Mouse (Mus musculus) bone marrow macrophage, adult 2 months (primary cell): Measurements from ENCODE around the gene Pou2af1. TPM values are rescaled to one million over a fixed set of nuclear protein-coding genes. Genes with fewer than 3 reads are reported as not detected.

Source experiments
- H3K27ac ChIP-seq: 2 replicates; pipeline ENCODE4 v1.5.1; 2012; ENCODE audit warnings: low read depth, low read length; ENCODE audit not compliant: insufficient read depth
- H3K4me1 ChIP-seq: 2 replicates; pipeline ENCODE4 v1.6.1; 2012; ENCODE audit warnings: low read length; ENCODE audit not compliant: control insufficient read depth, insufficient read depth
- H3K4me3 ChIP-seq: 2 replicates; pipeline ENCODE4 v1.5.1; 2012; ENCODE audit warnings: mild to moderate bottlenecking, low read length, moderate library complexity; ENCODE audit not compliant: insufficient read depth
- CTCF ChIP-seq: IDR thresholded peaks from 2 replicates; pipeline ENCODE4 v1.5.1; 2012; ENCODE audit warnings: low read depth, mild to moderate bottlenecking, low read length, moderate library complexity
- POLR2A ChIP-seq: IDR thresholded peaks from 2 replicates; pipeline ENCODE4 v1.6.1; 2012; ENCODE audit warnings: mild to moderate bottlenecking, low read depth, low read length, borderline replicate concordance
- polyA plus RNA-seq: library from polyadenylated mRNA; stranded (reverse); fragments of >200 nt; gene quantifications from 2 replicates; pipeline ENCODE4 v1.2.4, GENCODE M21; 2012; ENCODE audit not compliant: missing spikeins, insufficient read depth, insufficient read length

Pou2af1 gene
- polyA plus RNA-seq: not detected in 2 replicates

DNA sequence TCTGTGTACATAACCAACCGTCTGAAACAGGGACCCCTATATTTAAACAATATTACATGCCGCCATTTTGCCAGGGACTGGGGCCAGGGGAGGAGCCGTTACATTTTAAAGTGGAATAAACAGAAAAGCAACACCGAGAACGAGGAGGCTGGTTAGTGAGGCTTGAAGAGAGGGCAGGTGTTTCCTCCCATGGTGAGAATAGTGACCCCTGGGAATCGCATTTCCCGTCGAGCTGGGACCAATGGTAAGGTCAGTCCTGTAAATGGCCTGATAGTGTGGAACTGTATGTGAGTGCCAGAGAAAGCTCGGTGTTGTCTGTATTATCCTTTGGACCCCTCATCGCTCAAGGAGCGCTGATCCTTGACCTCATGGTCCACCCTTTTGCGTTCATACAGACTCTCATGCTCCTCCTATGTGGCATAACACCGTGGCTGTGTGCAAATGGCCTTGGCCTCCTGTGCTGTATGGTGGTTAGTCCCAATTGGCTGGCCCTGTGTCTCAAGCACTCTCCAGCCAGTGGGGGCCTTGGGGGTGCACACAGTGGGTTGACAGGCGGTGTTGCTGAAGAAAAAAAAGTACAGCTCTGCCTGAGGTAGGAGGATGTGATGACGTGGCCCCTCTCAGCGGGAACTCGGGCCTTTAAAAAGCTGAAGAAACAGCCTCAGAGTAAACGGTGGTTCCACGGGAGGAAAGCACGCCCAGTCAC is at the start of gene Pou2af1:
Pou2af1 (plus strand) TSS at position 686 of the 706 bp plus-strand sequence.
- Histone ChIP-seq H3K4me3 (no peak within 1 kb of the TSS), H3K4me1 (no peaks in the 10 kb centered on the region), H3K27ac (no peak within 1 kb of the TSS)
- TF ChIP-seq CTCF (no peak), POLR2A (no peak)

DNA sequence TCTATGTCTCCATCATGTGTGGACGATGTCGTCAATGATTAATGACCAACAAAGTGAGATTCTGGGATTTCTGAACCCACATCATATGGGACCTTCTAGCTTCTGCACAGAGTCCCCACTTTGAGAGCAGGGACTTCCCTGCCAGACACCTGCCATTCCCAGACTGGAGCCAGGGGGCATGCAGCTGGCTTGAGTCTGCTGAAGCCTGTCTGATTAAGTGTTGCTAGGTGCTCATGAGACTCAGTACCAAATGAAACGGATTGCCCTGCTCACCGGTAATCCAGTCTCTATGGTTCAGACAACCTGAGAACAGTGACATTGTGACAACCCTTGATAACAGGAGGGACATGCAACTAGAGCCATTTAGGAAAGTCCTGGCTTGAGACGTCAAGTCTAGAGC is 49.5 kb upstream of the Pou2af1 start:
- Histone ChIP-seq H3K27ac (no peak overlapping the region), H3K4me3 (no peak overlapping the region), H3K4me1 (no peaks in the 10 kb centered on the region)
- TF ChIP-seq CTCF: no peak
- TF ChIP-seq POLR2A: no peak

DNA sequence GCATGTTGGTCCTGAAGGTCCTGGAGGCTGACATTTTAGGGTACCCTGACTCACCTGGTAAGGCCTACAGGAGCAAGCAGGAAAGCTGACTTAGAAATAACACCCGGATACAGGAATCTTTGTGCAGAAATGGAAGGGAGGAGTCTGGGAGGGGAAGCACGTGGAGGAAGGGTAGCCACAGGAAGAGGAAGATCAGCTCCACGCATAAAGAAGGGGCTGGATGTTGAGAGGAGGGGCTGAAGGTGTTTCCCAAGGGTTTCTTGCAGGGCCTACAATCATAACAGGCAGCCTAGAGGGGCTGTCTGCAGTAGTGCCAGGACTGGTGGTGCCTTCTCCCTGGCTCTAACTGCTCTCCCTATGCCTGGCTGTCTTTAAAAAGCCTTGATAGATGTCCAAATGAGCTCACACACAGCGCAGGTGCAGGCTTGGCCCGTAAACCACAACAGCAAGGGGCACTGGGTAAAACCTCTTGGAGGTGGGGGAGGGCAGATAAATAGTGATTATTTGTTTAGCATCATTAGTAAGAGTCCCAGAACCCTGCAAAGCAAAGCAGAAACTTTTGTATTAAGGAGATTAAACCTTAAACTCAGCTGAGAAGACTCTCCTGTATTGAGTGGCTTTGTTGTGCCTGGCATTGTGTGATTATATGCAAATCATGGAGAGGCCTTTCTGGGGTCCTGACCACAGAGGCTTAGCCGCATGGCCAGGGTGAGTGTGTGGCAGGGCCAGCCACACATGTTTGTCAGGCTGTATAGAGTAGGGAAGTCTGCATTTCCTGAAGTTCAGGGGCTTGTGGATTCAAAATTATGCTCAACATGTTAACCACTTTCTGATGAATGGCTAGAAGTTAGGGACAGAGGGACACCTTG is 48.0 kb upstream of the Pou2af1 start, which contains the start of gene Gm32742:
Gm32742 (minus strand) TSS at position 206 of the 869 bp plus-strand sequence.
- Histone ChIP-seq H3K4me1 (no peaks in the 10 kb centered on the region), H3K4me3 (no peak within 1 kb of the TSS), H3K27ac (no peak within 1 kb of the TSS)
- TF ChIP-seq CTCF (no peak), POLR2A (no peak)

DNA sequence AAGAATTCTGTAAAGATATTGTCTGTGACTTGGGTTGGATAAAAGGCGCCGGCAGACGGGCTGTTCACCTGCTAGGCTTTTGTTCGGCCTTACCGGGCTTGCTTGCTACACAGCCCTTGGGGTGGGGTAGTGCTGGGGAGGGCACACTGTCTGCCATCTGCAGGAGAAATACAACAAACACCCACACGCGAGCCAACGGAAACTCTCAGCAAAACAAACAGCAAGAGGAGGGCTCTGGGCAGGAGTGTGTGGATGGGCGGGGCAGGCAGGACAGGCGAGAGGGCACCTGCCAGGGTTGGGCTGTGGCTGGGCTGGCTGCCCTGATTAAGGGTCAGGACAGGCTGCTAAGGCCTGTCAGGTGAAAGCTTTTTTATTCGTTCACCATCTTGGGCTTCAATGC is 45.6 kb upstream of the Pou2af1 start:
- no peak overlapping the region for H3K27ac ChIP-seq

DNA sequence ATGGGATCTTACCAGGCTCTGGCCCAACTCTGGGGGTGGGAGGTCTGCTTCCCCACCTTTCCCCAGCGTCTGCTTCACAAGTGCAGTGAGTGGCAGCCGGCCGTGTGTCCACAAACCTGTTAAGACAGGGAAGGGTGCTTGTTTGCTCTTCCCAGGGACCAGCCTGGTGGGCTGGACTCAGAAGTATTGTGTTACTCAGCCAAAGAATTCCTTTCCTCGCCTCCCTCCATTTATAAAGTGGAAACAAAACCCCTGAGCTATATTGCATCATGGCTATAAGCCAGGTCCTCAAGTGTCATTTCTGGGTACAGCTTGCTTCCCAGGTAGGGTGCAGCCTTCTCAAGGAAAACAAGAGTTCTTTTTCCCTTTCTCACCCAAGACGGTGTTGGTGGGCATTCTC is 44.8 kb upstream of the Pou2af1 start:
- no peak overlapping the region for H3K27ac ChIP-seq
- no peak overlapping the region for H3K4me3 ChIP-seq
- H3K4me1 ChIP-seq: no peaks in the 10 kb centered on the region
- TF ChIP-seq POLR2A (no peak), CTCF (no peak)

More for the DNA sequence above, 45.6 kb upstream of the Pou2af1 start:
- no peaks in the 10 kb centered on the region for H3K4me1 ChIP-seq
- no peak overlapping the region for H3K4me3 ChIP-seq
- TF ChIP-seq POLR2A (no peak), CTCF (no peak)

DNA sequence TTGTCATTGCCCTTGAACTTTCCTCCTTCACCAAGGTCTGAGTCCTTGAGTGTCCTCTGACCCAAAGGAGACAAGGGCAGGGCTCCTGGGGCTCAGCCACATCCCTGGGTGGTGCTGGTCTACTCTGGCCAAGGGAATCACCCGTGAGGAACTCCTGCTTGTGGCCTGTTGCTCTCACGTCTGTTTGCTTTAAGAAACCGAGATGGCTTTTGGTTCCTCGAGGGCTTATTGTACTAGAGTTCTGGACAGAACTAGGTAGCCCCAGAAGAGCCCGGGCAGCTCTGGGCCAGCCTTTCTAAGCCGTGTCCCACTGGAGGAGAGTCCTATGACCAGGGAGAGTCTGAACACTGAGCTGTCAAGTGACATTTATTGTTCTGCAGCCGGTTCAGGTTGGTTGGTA is 44.4 kb upstream of the Pou2af1 start:
- no peak for TF ChIP-seq CTCF
- TF ChIP-seq POLR2A: no peak
- Histone ChIP-seq H3K4me1 (no peaks in the 10 kb centered on the region), H3K4me3 (no peak overlapping the region), H3K27ac (no peak overlapping the region)

DNA sequence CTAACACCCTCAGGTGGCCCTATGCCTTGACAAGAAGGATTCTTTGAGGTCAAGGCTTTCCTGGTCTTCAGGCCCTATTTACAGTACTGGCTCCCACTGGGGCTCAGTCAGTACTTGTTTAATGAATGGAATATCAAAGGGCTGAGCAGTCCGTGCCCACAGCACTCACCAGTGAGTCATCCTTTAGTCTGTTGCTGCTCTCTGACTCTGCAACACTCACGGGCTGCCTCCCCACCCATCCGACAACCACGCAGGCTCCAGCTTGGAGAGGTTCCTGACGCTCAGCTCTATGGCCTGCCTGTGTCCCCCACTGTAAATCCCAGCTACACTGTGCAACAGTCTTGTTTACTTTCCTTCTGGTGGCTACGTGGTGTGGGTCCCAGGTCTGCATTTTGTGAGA is 43.2 kb upstream of the Pou2af1 start:
- TF ChIP-seq CTCF (no peak), POLR2A (no peak)
- no peaks in the 10 kb centered on the region for H3K4me1 ChIP-seq
- H3K4me3 ChIP-seq: no peak overlapping the region
- no peak overlapping the region for H3K27ac ChIP-seq

DNA sequence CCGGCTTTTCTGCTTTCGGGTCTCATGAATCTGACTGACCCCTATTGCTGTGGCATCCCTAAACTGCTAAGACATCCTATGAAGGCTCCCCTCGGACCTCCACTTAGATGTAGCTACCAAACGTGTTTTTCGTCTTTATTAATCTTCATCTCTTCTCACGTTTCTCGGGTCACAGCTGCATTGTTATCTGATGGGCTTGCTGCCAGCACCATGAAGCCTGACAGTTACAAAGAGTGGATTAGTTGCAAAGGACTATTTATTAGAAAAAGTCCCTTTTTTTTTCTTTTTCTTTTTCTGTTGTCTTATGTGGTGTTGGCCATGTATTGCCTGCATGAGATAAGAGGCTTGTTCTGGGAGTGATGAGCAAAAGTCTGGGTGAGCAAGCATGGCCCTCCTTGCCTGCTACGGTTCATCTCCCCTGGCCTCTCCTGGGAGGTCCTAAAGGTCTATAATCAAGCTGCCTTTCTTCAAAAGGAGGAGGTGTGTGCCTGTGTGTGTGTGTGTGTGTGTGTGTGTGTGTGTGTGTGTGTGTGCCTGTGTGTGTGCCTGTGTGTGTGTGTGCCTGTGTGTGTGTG is 38.5 kb upstream of the Pou2af1 start:
- H3K4me1 ChIP-seq: no peaks in the 10 kb centered on the region
- no peak overlapping the region for H3K27ac ChIP-seq
- no peak for TF ChIP-seq POLR2A
- TF ChIP-seq CTCF: no peak
- no peak overlapping the region for H3K4me3 ChIP-seq

DNA sequence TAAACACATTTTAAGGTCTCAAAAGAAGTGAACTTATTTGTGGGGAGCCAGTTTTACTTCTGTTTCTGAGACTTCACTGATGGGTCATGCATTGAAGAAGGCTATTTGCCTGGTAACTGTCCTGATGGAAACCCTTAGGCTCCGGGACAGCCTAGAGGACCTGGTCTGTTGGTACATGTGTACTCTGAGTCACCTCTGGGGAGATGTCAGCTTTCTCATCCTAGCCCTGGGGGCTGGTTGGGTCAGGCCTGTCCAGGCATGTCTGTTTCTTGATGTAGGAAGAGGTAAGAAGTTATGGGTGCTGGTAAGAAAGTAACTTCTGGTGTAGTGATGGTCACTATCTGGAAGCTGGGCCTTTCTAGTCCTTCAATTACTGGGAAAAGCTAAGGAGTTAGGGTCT is 37.8 kb upstream of the Pou2af1 start:
- no peak for TF ChIP-seq CTCF
- no peak for TF ChIP-seq POLR2A
- Histone ChIP-seq H3K27ac (no peak overlapping the region), H3K4me3 (no peak overlapping the region), H3K4me1 (no peaks in the 10 kb centered on the region)
